Mouse (Mus musculus) olfactory bulb, adult 2 months (tissue): ENCODE results near the gene Tlcd2.

Experiments used
- CTCF ChIP-seq: fragments of 200-500 bp; IDR thresholded peaks from 2 replicates; pipeline ENCODE4 v1.5.1; 2012; ENCODE audit warnings: low read depth, mild to moderate bottlenecking, low read length, moderate library complexity; ENCODE audit not compliant: insufficient read depth
- POLR2A ChIP-seq: fragments of 200-500 bp; IDR thresholded peaks from 2 replicates; pipeline ENCODE4 v1.6.1; 2012; ENCODE audit warnings: mild to moderate bottlenecking, low read depth, low read length, moderate library complexity; ENCODE audit not compliant: insufficient read depth

DNA sequence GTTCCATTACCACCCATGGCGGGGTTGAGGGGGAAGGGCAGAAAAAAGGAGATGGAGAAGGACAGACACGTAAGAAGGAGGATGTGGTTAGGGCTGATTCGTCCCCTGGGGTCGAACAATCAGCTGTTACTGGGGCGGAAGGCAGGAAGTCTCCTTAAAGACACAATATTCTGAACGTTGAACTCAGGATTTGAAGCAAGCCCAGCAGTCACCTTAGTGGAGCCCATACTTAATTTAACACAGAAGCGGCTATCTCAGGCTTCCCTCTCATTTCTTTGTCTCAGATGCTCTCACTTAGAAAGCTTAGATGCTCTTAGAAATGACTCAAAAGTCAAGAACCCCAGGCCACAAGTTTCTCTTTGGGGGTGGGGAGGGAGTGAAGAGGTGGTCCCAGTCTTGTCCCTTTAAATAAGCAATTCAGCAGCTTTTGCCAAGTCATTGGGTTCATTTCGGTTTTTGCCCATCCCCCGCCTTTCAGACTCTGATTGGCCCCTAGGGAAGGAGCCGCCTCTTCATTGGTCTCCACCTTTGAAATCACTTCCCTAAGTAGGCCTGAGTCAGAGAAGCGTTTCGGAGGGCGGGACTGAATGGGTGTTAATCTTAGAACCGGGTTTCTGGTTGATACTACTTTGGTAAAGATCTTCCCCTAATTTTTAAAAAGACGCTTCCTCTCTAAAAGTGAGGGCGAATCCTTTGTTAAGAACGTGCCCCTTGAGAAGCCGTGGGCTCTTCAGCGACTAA lies 1.2 kb upstream of the Tlcd2 start:
- TF ChIP-seq POLR2A (no peak), CTCF (no peak)
